ENCODE assay signal across 10 mouse cellular contexts in the genomic region with DNA sequence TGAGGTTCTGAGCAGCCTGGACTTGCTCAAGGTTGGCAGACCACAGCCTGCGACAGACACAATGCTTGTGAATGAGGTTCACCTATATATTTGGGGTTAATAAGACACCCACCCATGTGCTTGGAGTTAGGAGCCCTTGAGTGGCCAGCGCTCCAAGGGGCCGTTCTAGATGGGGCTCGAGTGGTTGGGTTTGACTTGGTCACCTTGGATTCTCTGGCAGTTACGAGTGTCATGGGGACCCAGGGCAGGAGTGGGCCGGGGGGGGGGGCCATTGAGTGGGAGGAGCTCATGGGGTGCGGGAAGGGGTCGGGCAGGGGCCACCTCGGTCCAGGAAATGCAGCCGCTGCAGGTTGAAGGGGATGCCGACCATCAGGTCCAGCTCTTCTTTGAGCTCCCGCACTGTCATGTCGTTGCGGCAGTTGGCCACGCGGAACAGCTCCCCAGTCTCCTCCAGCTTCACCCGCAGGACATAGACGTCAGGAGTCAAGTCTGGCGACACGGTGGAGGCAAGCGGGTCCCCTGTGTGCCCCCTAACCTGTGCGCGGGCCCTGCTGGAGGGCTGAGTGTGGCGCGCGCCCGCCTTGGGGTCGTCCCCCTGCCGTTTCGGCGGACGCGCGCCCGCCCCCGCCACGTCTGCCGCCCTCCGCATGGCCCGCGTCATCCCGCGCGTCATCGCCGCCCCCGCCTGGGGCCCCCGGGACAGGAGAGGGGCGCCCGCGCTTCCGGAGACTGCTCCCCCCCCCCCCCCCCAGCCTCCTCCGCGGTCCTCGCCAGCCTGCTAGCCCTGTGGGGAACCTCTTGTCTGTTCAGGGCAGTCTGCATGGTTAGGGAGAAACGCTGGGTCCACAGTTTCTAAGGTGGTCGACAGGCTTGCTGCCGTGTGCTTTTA. TPM values are rescaled to one million over a fixed set of nuclear protein-coding genes. Genes with fewer than 3 reads are reported as not detected.
DNase-seq lines count a peak whose midpoint lies in the region; ATAC-seq lines count a peak whose summit lies in the region.
"Had no signal": no experiment of that assay in that cellular context is flagged by ENCODE, and none has a peak within 500 bp of the region (broad histone marks: within the 10 kb centered on the region; RNA-seq: fewer than 3 reads in every experiment).

A gene (minus strand): TSS at position 697 of the 889 bp plus-strand sequence.

- peak; percentile 60 for ATAC-seq in heart, embryonic 12.5 days (ENCODE audit: insufficient number of reproducible peaks, low FRiP score)
- peak; percentile 68 for ATAC-seq in granulocyte monocyte progenitor cell, adult 5-6 weeks (replicated peaks; ENCODE audit: poor library complexity, severe bottlenecking)
- no peak for ATAC-seq in liver, embryonic 13.5 days (ENCODE audit: low read depth)
- peak; percentile 25; the same call in 1 of the 2 replicates for ATAC-seq in neutrophil, adult 5-6 weeks (ENCODE audit: extremely low read depth, insufficient number of reproducible peaks, low FRiP score, poor library complexity, severe bottlenecking)

- no peaks in the 10 kb centered on the region for H3K9me3 ChIP-seq in heart, embryonic 12.5 days (replicated peaks)
- H3K9me3 ChIP-seq in liver, embryonic 13.5 days (replicated peaks): no peaks in the 10 kb centered on the region

- 12% methylated on average over 44 of the region's 58 CpGs for WGBS in heart, embryonic 12.5 days
- 8% methylated on average over 53 of the region's 58 CpGs for WGBS in liver, embryonic 13.5 days (ENCODE audit: insufficient replicate concordance)

- no peak for DNase-seq in heart, postnatal 36 days
- DNase-seq in T-cell, adult 2 months (ENCODE audit: low spot score): peak; percentile 86
- no peak for DNase-seq in liver, embryonic 13.5 days
- DNase-seq in cerebellum, postnatal 4 days (ENCODE audit: low spot score in 2 of 2): no peak
- DNase-seq in urinary bladder, postnatal 25 days (ENCODE audit: low spot score): no peak

- peak within 1 kb of the TSS; percentile 97 for H3K4me2 ChIP-seq in heart, embryonic 12.5 days
- H3K4me2 ChIP-seq in liver, embryonic 13.5 days: peak within 1 kb of the TSS; percentile 59

- H3K9ac ChIP-seq in heart, embryonic 12.5 days: peak within 1 kb of the TSS; percentile 72
- no peak within 1 kb of the TSS for H3K9ac ChIP-seq in liver, embryonic 13.5 days

- no peaks in the 10 kb centered on the region for H3K36me3 ChIP-seq in heart, embryonic 12.5 days
- H3K36me3 ChIP-seq in liver, embryonic 13.5 days: no peaks in the 10 kb centered on the region
- H3K36me3 ChIP-seq: G1E had no signal

- peak within 1 kb of the TSS; percentile 55 for H3K4me3 ChIP-seq in heart, embryonic 12.5 days
- H3K4me3 ChIP-seq in liver, embryonic 13.5 days (replicated peaks): peak within 1 kb of the TSS; percentile 32
- H3K4me3 ChIP-seq: heart, adult 2 months had no signal

- intact Hi-C loops in heart, postnatal 36 days (cut with DNase I): no loop called here

- peaks cover 7% of the 10 kb centered on the region; the same call in 1 of the 2 replicates for H3K4me1 ChIP-seq in heart, embryonic 12.5 days (replicated peaks)
- peaks cover 18% of the 10 kb centered on the region for H3K4me1 ChIP-seq in liver, embryonic 13.5 days (replicated peaks)

- peaks cover 50% of the 10 kb centered on the region for H3K27me3 ChIP-seq in heart, embryonic 12.5 days (replicated peaks)
- H3K27me3 ChIP-seq in liver, embryonic 13.5 days: peaks cover 85% of the 10 kb centered on the region

- H3K27ac ChIP-seq in heart, embryonic 12.5 days (ENCODE audit: poor library complexity, severe bottlenecking): no peak within 1 kb of the TSS
- H3K27ac ChIP-seq in liver, embryonic 13.5 days: no peak within 1 kb of the TSS
- H3K27ac ChIP-seq: heart, adult 2 months had no signal

RNA-seq across cellular contexts. Expression of the gene that starts here (rescaled TPM):
- polyA plus RNA-seq in heart, embryonic 12.5 days (2016; fragmentation: Nextera tagmentation; extraction: Ambion mirVana): not detected in 2 replicates
- not detected for total RNA-seq in heart, postnatal 36 days (2021)
- total RNA-seq in granulocyte monocyte progenitor cell, adult 5-6 weeks (2014; fragmentation: Nextera tagmentation): not detected in 2 replicates
- total RNA-seq in granulocyte monocyte progenitor cell, adult 5-6 weeks (2017): not detected in 2 replicates
- polyA plus RNA-seq in liver, embryonic 13.5 days (2015; fragmentation: Nextera tagmentation; extraction: Ambion mirVana): not detected in 2 replicates
- not detected in 2 replicates for total RNA-seq in neutrophil, adult 5-6 weeks (2017)
- total RNA-seq: G1E; heart, adult 2 months had no signal
- polyA plus RNA-seq: G1E; heart, adult 2 months had no signal

Comparison
In these comparisons a context has a peak if more than half of its experiments do, and no peak if none do; other contexts are left out.
1. Peak in ATAC-seq, H3K4me3 ChIP-seq, H3K9ac ChIP-seq and H3K4me2 ChIP-seq in heart, embryonic 12.5 days; RNA of the gene not detected or under 1 TPM.
2. Peak in ATAC-seq in granulocyte monocyte progenitor cell, adult 5-6 weeks; RNA of the gene not detected or under 1 TPM.
3. Peak in ATAC-seq in neutrophil, adult 5-6 weeks; RNA of the gene not detected or under 1 TPM.